Mouse (Mus musculus): Measurements from ENCODE around the gene Gm4216.
"Not testable (repeated sequence)": the region's sequence is repeated elsewhere in the genome, so short reads cannot be mapped to it uniquely, and the experiment has no call there.

Gm4216 gene

GRCm38 (mm10) chr7:23019823-23020222, at the start of gene Gm4216:
TSS of gene Gm4216 (minus strand) at chr7:23019923.
- ATAC-seq (ENCODE audit: low TSS enrichment): not testable (repeated sequence)

GRCm38 (mm10) chr7:23067356-23067755, 47.6 kb upstream of the Gm4216 start, which contains the start of gene Gm8720:
TSS of gene Gm8720 (minus strand) at chr7:23067456.
- ATAC-seq (ENCODE audit: low TSS enrichment): not testable (repeated sequence)

GRCm38 (mm10) chr7:23055240-23055639, 35.5 kb upstream of the Gm4216 start, which contains the start of gene Vmn1r163:
TSS of gene Vmn1r163 (plus strand) at chr7:23055540.
- not testable (repeated sequence) for ATAC-seq (ENCODE audit: low TSS enrichment)

- ATAC-seq (ENCODE audit: low TSS enrichment): not testable (repeated sequence)
Measured at GRCm38 (mm10) chr7:22984573-22984972, 35.1 kb downstream of the Gm4216 start, which contains the start of gene Gm4214. TSS of gene Gm4214 (minus strand) at chr7:22984673.

Measured in frontal cortex, adult (tissue).